Mouse (Mus musculus) neural tube, embryonic 10.5 days (tissue): Measurements from ENCODE around the gene Cnot11.
"Not testable (repeated sequence)": the region's sequence is repeated elsewhere in the genome, so short reads cannot be mapped to it uniquely, and the experiment has no call there.

Source experiments
- DNase-seq: peaks from one replicate; pipeline ENCODE4 v3.0.0-alpha.2; 2017; ENCODE audit warnings: low spot score; ENCODE audit errors: extremely low spot score

The Cnot11 gene

GRCm38 (mm10) chr1:39578446-39578845 is 43.7 kb downstream of the Cnot11 start:
- no peak for DNase-seq

GRCm38 (mm10) chr1:39579139-39579538 is 44.3 kb downstream of the Cnot11 start:
- DNase-seq, result no peak

- DNase-seq, result no peak
Measured at GRCm38 (mm10) chr1:39581215-39581614, 46.4 kb downstream of the Cnot11 start.

GRCm38 (mm10) chr1:39583173-39583572 is 48.4 kb downstream of the Cnot11 start:
- DNase-seq, result no peak

GRCm38 (mm10) chr1:39585416-39585815 is 50.6 kb downstream of the Cnot11 start:
- DNase-seq, result no peak

- DNase-seq, result no peak
Measured at GRCm38 (mm10) chr1:39590193-39590592, 55.4 kb downstream of the Cnot11 start.

GRCm38 (mm10) chr1:39591557-39591956 is 56.8 kb downstream of the Cnot11 start:
- not testable (repeated sequence) for DNase-seq

GRCm38 (mm10) chr1:39592090-39592489 is 57.3 kb downstream of the Cnot11 start:
- no peak for DNase-seq

GRCm38 (mm10) chr1:39593836-39594235 is 59.0 kb downstream of the Cnot11 start:
- DNase-seq, result no peak
